Mouse (Mus musculus) monocyte, adult 5-6 weeks (primary cell): ENCODE data around the gene Mutyh. TPM values are rescaled to one million over a fixed set of nuclear protein-coding genes. Genes with fewer than 3 reads are reported as not detected.

ENCODE experiments used
- total RNA-seq: library from RNA; stranded (forward); fragments of 200-1000, 200-491, 200-594 nt; gene quantifications from 3 replicates; pipeline ENCODE4 v1.2.3, GENCODE M21; 2017

Gene Mutyh
- total RNA-seq, 1 experiment from 2014 or later: 3.2 TPM

Other genes starting within 250 kb of the Mutyh start
- gene Ccdc17, start 211.1 kb upstream of the Mutyh start, total RNA-seq: 4.8 to 9.3 TPM (median 5.5 TPM) in 3 replicates
- 146 to 159 TPM (median 150 TPM) in 3 replicates for gene Nasp, start 179.8 kb upstream of the Mutyh start, total RNA-seq
- gene Akr1a1, start 156.0 kb upstream of the Mutyh start, total RNA-seq: 380 to 470 TPM (median 418 TPM) in 3 replicates
- gene Prdx1, start 122.2 kb upstream of the Mutyh start, total RNA-seq: 173 to 407 TPM (median 323 TPM) in 3 replicates
- 1.6 to 3.3 TPM (median 2.4 TPM) in 3 replicates for gene Mmachc, start 99.3 kb upstream of the Mutyh start, total RNA-seq
- gene Ccdc163, start 99.2 kb upstream of the Mutyh start, total RNA-seq: 4.7 to 14.7 TPM (median 10.7 TPM) in 3 replicates
- gene Tesk2, start 86.8 kb upstream of the Mutyh start, total RNA-seq: 3.6 to 9.1 TPM (median 5.9 TPM) in 3 replicates
- 32.9 to 53.5 TPM (median 37.8 TPM) in 3 replicates for gene Toe1, start 83 bp upstream of the Mutyh start, total RNA-seq
- not detected in 3 replicates for gene Hpdl, start 14.0 kb downstream of the Mutyh start, total RNA-seq
- gene Zswim5, start 69.7 kb downstream of the Mutyh start, total RNA-seq: 0.10 to 0.19 TPM in 2 of 3 replicates, not detected in the other
- gene Urod, start 186.7 kb downstream of the Mutyh start, total RNA-seq: 41.5 to 48.3 TPM (median 42.0 TPM) in 3 replicates
- gene Hectd3, start 187.6 kb downstream of the Mutyh start, total RNA-seq: 30.1 to 41.4 TPM (median 32.5 TPM) in 3 replicates
- 12.4 to 16.2 TPM (median 13.1 TPM) in 3 replicates for gene Eif2b3, start 211.7 kb downstream of the Mutyh start, total RNA-seq